8 mouse cellular contexts compared by ENCODE assay signal in the genomic region with DNA sequence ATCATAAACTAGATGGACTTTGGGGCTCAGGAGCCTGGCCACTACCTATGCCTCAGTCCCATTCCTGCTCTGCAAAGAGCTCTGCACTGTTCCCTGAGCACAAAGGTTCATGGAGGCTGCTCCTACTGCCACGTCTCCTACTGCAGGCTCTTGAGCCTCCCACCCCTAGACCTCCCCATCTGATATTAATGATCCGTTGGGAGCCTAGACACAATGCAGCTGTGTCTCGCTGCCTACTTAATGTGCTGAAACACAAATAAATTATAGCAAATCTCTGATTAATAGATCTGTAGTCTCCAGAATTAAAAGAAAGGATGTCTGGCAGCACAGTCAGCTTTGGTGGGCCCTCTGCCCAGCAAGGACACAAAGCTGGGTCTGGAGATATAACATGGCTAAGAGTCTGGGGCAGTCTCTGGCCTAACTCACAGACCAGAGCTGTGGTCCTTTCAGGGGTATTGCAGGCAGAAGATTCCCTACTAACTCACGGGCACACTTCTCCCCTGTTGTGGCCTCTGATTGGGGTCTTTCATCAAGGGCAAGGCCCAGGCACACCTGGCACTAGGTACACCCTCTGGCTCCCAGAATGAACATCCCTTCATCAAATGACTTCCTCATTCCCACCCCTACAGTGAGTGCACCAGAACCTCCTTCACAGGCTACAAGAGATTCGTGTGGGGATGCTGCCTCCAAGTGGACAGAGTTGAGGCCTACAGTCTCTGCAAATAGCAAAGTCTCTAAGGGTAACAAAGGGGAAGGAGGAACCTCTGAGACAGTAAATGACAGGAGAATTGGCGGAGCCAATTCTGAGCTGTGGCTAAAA. TPM values are rescaled to one million over a fixed set of nuclear protein-coding genes. Genes with fewer than 3 reads are reported as not detected.
A peak's percentile ranks its signal among the peaks of the same experiment; 100 is the strongest.
DNase-seq lines count a peak whose midpoint lies in the region; ATAC-seq and TF ChIP-seq lines count a peak whose summit lies in the region.

No protein-coding gene starts in this region.

- DNase-seq in CD4-positive, CD25-positive, alpha-beta regulatory T cell, adult 2 months (ENCODE audit: low read depth, low spot score), result peak; percentile 75
- peak; percentile 84 for DNase-seq in embryonic facial prominence, embryonic 14.5 days (ENCODE audit: low spot score)
- DNase-seq in heart, embryonic 10.5 days (ENCODE audit: low spot score), result peak; percentile 89
- DNase-seq in liver, embryonic 11.5 days (ENCODE audit: low spot score), result peak; percentile 60
- peak; percentile 50 to 79 for DNase-seq in natural killer cell, adult 2 months (ENCODE audit: low spot score in 2 of 2)
- DNase-seq in splenic B cell, adult 2 months (ENCODE audit: low read depth, low spot score), result peak; percentile 92

- no peak overlapping the region for H3K9ac ChIP-seq in embryonic facial prominence, embryonic 14.5 days (ENCODE audit: low read depth, low read length)
- 0 out of 2 replicates have a peak overlapping the region, but pooled peaks have one; percentile 39 for H3K9ac ChIP-seq in kidney, embryonic 16.5 days (replicated peaks; ENCODE audit: low read length)
- no peak overlapping the region for H3K9ac ChIP-seq in liver, embryonic 11.5 days (ENCODE audit: low read depth, low read length)

- no peak overlapping the region for H3K4me3 ChIP-seq in bone marrow, adult 2 months (replicated peaks; ENCODE audit: control insufficient read depth, low read depth, low read length)
- no peak overlapping the region for H3K4me3 ChIP-seq in embryonic facial prominence, embryonic 14.5 days (ENCODE audit: low read depth, low read length)
- H3K4me3 ChIP-seq in heart, embryonic 10.5 days, result no peak overlapping the region
- no peak overlapping the region for H3K4me3 ChIP-seq in kidney, embryonic 16.5 days (ENCODE audit: low read length)
- no peak overlapping the region for H3K4me3 ChIP-seq in liver, embryonic 11.5 days (ENCODE audit: low read depth, low read length)

- H3K4me2 ChIP-seq in embryonic facial prominence, embryonic 14.5 days (ENCODE audit: low read depth, low read length), result no peak overlapping the region
- H3K4me2 ChIP-seq in kidney, embryonic 16.5 days (replicated peaks; ENCODE audit: low read depth, low read length), result no peak overlapping the region
- no peak overlapping the region for H3K4me2 ChIP-seq in liver, embryonic 11.5 days

- H3K9me3 ChIP-seq in embryonic facial prominence, embryonic 14.5 days (ENCODE audit: control insufficient read depth, low read length), result no peaks in the 10 kb centered on the region
- H3K9me3 ChIP-seq in heart, embryonic 10.5 days, result no peaks in the 10 kb centered on the region
- H3K9me3 ChIP-seq in kidney, embryonic 16.5 days (ENCODE audit: low read length), result no peaks in the 10 kb centered on the region
- H3K9me3 ChIP-seq in liver, embryonic 11.5 days (ENCODE audit: control insufficient read depth, low read length), result no peaks in the 10 kb centered on the region

- peak; percentile 93 for TF ChIP-seq CTCF in bone marrow, adult 2 months (IDR thresholded peaks at IDR 0.05; ENCODE audit: control insufficient read depth, insufficient read depth, low read length)

- no peaks in the 10 kb centered on the region for H3K4me1 ChIP-seq in bone marrow, adult 2 months (ENCODE audit: control insufficient read depth, insufficient read depth, low read length)
- no peaks in the 10 kb centered on the region for H3K4me1 ChIP-seq in embryonic facial prominence, embryonic 14.5 days (ENCODE audit: control insufficient read depth, insufficient read depth, low read length)
- peaks cover 8% of the 10 kb centered on the region; the same call in 1 of the 2 replicates for H3K4me1 ChIP-seq in heart, embryonic 10.5 days
- H3K4me1 ChIP-seq in kidney, embryonic 16.5 days (ENCODE audit: insufficient read depth, low read length), result 0 out of 2 replicates have a peak, but pooled peaks cover 3% of the 10 kb centered on the region
- H3K4me1 ChIP-seq in liver, embryonic 11.5 days (replicated peaks; ENCODE audit: control insufficient read depth, insufficient read depth, low read length), result no peaks in the 10 kb centered on the region

- ATAC-seq in embryonic facial prominence, embryonic 14.5 days (ENCODE audit: low read depth), result peak; percentile 86
- peak; percentile 90 for ATAC-seq in kidney, embryonic 16.5 days (ENCODE audit: low FRiP score, low TSS enrichment)
- ATAC-seq in liver, embryonic 11.5 days (replicated peaks; ENCODE audit: low FRiP score), result peak; percentile 74

- no peak overlapping the region for H3K27ac ChIP-seq in bone marrow, adult 2 months (ENCODE audit: control insufficient read depth, insufficient read depth, low read depth, low read length, poor library complexity)
- H3K27ac ChIP-seq in embryonic facial prominence, embryonic 14.5 days (replicated peaks; ENCODE audit: low read depth, low read length), result no peak overlapping the region
- 0 out of 2 replicates have a peak overlapping the region, but pooled peaks have one; percentile 2 for H3K27ac ChIP-seq in heart, embryonic 10.5 days
- peak overlapping the region; percentile 32; the same call in 1 of the 2 replicates for H3K27ac ChIP-seq in kidney, embryonic 16.5 days (ENCODE audit: low read length)
- no peak overlapping the region for H3K27ac ChIP-seq in liver, embryonic 11.5 days (ENCODE audit: low read depth, low read length)

- no peak for TF ChIP-seq POLR2A in bone marrow, adult 2 months (IDR thresholded peaks at IDR 0.05; ENCODE audit: borderline replicate concordance, control insufficient read depth, low read depth, low read length)

- 51% methylated on average over 6 of the region's 6 CpGs for WGBS in bone marrow, adult 2 months
- 57% methylated on average over 6 of the region's 6 CpGs for WGBS in embryonic facial prominence, embryonic 14.5 days
- 59% methylated on average over 6 of the region's 6 CpGs for WGBS in heart, embryonic 10.5 days
- 29% methylated on average over 6 of the region's 6 CpGs for WGBS in kidney, embryonic 16.5 days
- WGBS in liver, embryonic 11.5 days, result 63% methylated on average over 6 of the region's 6 CpGs

- peaks cover 37% of the 10 kb centered on the region for H3K36me3 ChIP-seq in embryonic facial prominence, embryonic 14.5 days (ENCODE audit: control insufficient read depth, insufficient read depth, low read length)
- H3K36me3 ChIP-seq in heart, embryonic 10.5 days, result peaks cover 46% of the 10 kb centered on the region
- peaks cover 19% of the 10 kb centered on the region for H3K36me3 ChIP-seq in kidney, embryonic 16.5 days (ENCODE audit: insufficient read depth, low read length)
- peaks cover 14% of the 10 kb centered on the region for H3K36me3 ChIP-seq in liver, embryonic 11.5 days (ENCODE audit: control insufficient read depth, insufficient read depth, low read length)
- H3K36me3 ChIP-seq in splenic B cell, adult 2 months (ENCODE audit: control insufficient read depth, insufficient read depth, low read length, poor library complexity, severe bottlenecking), result peaks cover 2% of the 10 kb centered on the region

- no peaks in the 10 kb centered on the region for H3K27me3 ChIP-seq in embryonic facial prominence, embryonic 14.5 days (replicated peaks; ENCODE audit: control insufficient read depth, insufficient read depth, low read length)
- H3K27me3 ChIP-seq in heart, embryonic 10.5 days (ENCODE audit: insufficient read depth, poor library complexity, severe bottlenecking), result no peaks in the 10 kb centered on the region
- no peaks in the 10 kb centered on the region for H3K27me3 ChIP-seq in kidney, embryonic 16.5 days (ENCODE audit: insufficient read depth, low read length)
- H3K27me3 ChIP-seq in liver, embryonic 11.5 days (replicated peaks; ENCODE audit: control insufficient read depth, insufficient read depth, low read length), result no peaks in the 10 kb centered on the region
- H3K27me3 ChIP-seq in splenic B cell, adult 2 months (ENCODE audit: control insufficient read depth, insufficient read depth, low read length, poor library complexity, severe bottlenecking), result no peaks in the 10 kb centered on the region; the same call in 1 of the 2 replicates

RNA-seq across cellular contexts. Expression of a gene that starts 14.7 kb away (rescaled TPM):
- polyA plus RNA-seq in bone marrow, adult 2 months (2011; ENCODE audit: insufficient read depth, insufficient read length, low replicate concordance, missing spikeins), result 5.5 and 10.9 TPM in 2 replicates
- 47.4 and 47.9 TPM in 2 replicates for polyA plus RNA-seq in embryonic facial prominence, embryonic 14.5 days (2014; fragmentation: Nextera tagmentation; extraction: Ambion mirVana)
- 40.5 and 45.3 TPM in 2 replicates for polyA plus RNA-seq in heart, embryonic 10.5 days (2016; fragmentation: Nextera tagmentation; extraction: Ambion mirVana)
- polyA plus RNA-seq in kidney, embryonic 16.5 days (2015; fragmentation: Nextera tagmentation; extraction: Ambion mirVana), result 47.7 and 50.5 TPM in 2 replicates
- polyA plus RNA-seq in liver, embryonic 11.5 days (2014; fragmentation: Nextera tagmentation; extraction: Ambion mirVana), result 39.2 and 48.1 TPM in 2 replicates

RNA-seq across cellular contexts. Expression of a gene that starts 37.0 kb away (rescaled TPM):
- 38.8 and 59.9 TPM in 2 replicates for polyA plus RNA-seq in bone marrow, adult 2 months (2011; ENCODE audit: insufficient read depth, insufficient read length, low replicate concordance, missing spikeins)
- 68.0 and 73.8 TPM in 2 replicates for polyA plus RNA-seq in embryonic facial prominence, embryonic 14.5 days (2014; fragmentation: Nextera tagmentation; extraction: Ambion mirVana)
- polyA plus RNA-seq in heart, embryonic 10.5 days (2016; fragmentation: Nextera tagmentation; extraction: Ambion mirVana), result 79.5 and 79.9 TPM in 2 replicates
- polyA plus RNA-seq in kidney, embryonic 16.5 days (2015; fragmentation: Nextera tagmentation; extraction: Ambion mirVana), result 99.4 and 100 TPM in 2 replicates
- 94.4 and 102 TPM in 2 replicates for polyA plus RNA-seq in liver, embryonic 11.5 days (2014; fragmentation: Nextera tagmentation; extraction: Ambion mirVana)

RNA-seq across cellular contexts. Expression of a gene that starts 49.9 kb away (rescaled TPM):
- 13.2 and 16.4 TPM in 2 replicates for polyA plus RNA-seq in bone marrow, adult 2 months (2011; ENCODE audit: insufficient read depth, insufficient read length, low replicate concordance, missing spikeins)
- 85.1 and 86.2 TPM in 2 replicates for polyA plus RNA-seq in embryonic facial prominence, embryonic 14.5 days (2014; fragmentation: Nextera tagmentation; extraction: Ambion mirVana)
- 69.0 and 70.8 TPM in 2 replicates for polyA plus RNA-seq in heart, embryonic 10.5 days (2016; fragmentation: Nextera tagmentation; extraction: Ambion mirVana)
- polyA plus RNA-seq in kidney, embryonic 16.5 days (2015; fragmentation: Nextera tagmentation; extraction: Ambion mirVana), result 105 and 110 TPM in 2 replicates
- 77.9 and 78.2 TPM in 2 replicates for polyA plus RNA-seq in liver, embryonic 11.5 days (2014; fragmentation: Nextera tagmentation; extraction: Ambion mirVana)

RNA-seq across cellular contexts. Expression of a gene that starts 50.0 kb away (rescaled TPM):
- polyA plus RNA-seq in bone marrow, adult 2 months (2011; ENCODE audit: insufficient read depth, insufficient read length, low replicate concordance, missing spikeins), result 5.0 and 7.9 TPM in 2 replicates
- polyA plus RNA-seq in embryonic facial prominence, embryonic 14.5 days (2014; fragmentation: Nextera tagmentation; extraction: Ambion mirVana), result 59.3 and 65.2 TPM in 2 replicates
- polyA plus RNA-seq in heart, embryonic 10.5 days (2016; fragmentation: Nextera tagmentation; extraction: Ambion mirVana), result 73.2 and 74.5 TPM in 2 replicates
- polyA plus RNA-seq in kidney, embryonic 16.5 days (2015; fragmentation: Nextera tagmentation; extraction: Ambion mirVana), result 68.8 and 73.2 TPM in 2 replicates
- polyA plus RNA-seq in liver, embryonic 11.5 days (2014; fragmentation: Nextera tagmentation; extraction: Ambion mirVana), result 95.3 and 104 TPM in 2 replicates

RNA-seq across cellular contexts. Expression of a gene that starts 57.8 kb away (rescaled TPM):
- 22.5 and 34.2 TPM in 2 replicates for polyA plus RNA-seq in bone marrow, adult 2 months (2011; ENCODE audit: insufficient read depth, insufficient read length, low replicate concordance, missing spikeins)
- 54.9 and 60.7 TPM in 2 replicates for polyA plus RNA-seq in embryonic facial prominence, embryonic 14.5 days (2014; fragmentation: Nextera tagmentation; extraction: Ambion mirVana)
- 23.1 and 38.2 TPM in 2 replicates for polyA plus RNA-seq in heart, embryonic 10.5 days (2016; fragmentation: Nextera tagmentation; extraction: Ambion mirVana)
- polyA plus RNA-seq in kidney, embryonic 16.5 days (2015; fragmentation: Nextera tagmentation; extraction: Ambion mirVana), result 48.4 and 54.3 TPM in 2 replicates
- 20.6 and 22.3 TPM in 2 replicates for polyA plus RNA-seq in liver, embryonic 11.5 days (2014; fragmentation: Nextera tagmentation; extraction: Ambion mirVana)

Comparison
In these comparisons a context has a peak if more than half of its experiments do, and no peak if none do; other contexts are left out.
1. H3K27ac ChIP-seq: peak in heart, embryonic 10.5 days (single experiment) and kidney, embryonic 16.5 days (single experiment); none in bone marrow, adult 2 months (single experiment), embryonic facial prominence, embryonic 14.5 days (single experiment) and liver, embryonic 11.5 days (single experiment).
2. Peak in every context shown above with its lines, with median percentiles within 50 percentile points of each other: DNase-seq and ATAC-seq.